Mouse (Mus musculus): ENCODE data around the gene Galnt9. TPM values are rescaled to one million over a fixed set of nuclear protein-coding genes. Genes with fewer than 3 reads are reported as not detected.

The Galnt9 gene
- polyA plus RNA-seq, 1 experiment from 2014 or later = 3.6 TPM

GRCm38 (mm10) chr5:110541456-110541855, 2.7 kb upstream of the Galnt9 start:
- no peak for ATAC-seq (ENCODE audit: low FRiP score)
- no peak overlapping the region for H3K4me2 ChIP-seq
- no peaks in the 10 kb centered on the region for H3K9me3 ChIP-seq
- H3K4me3 ChIP-seq (replicated peaks) = no peak overlapping the region
- H3K27me3 ChIP-seq = peaks cover 49% of the 10 kb centered on the region
- 81% methylated on average over 6 of the region's 6 CpGs for WGBS
- peaks cover 12% of the 10 kb centered on the region for H3K4me1 ChIP-seq
- no peak overlapping the region for H3K27ac ChIP-seq
- H3K9ac ChIP-seq = no peak overlapping the region
- no peaks in the 10 kb centered on the region for H3K36me3 ChIP-seq (replicated peaks)

- Histone ChIP-seq H3K27ac (no peak overlapping the region), H3K4me2 (peak overlapping the region; percentile 62), H3K27me3 (peaks cover 69% of the 10 kb centered on the region), H3K4me1 (peaks cover 12% of the 10 kb centered on the region), H3K36me3 (replicated peaks) (no peaks in the 10 kb centered on the region), H3K4me3 (replicated peaks) (peak overlapping the region; percentile 46), H3K9ac (peak overlapping the region; percentile 49; the same call in 1 of the 2 replicates), H3K9me3 (no peaks in the 10 kb centered on the region)
- peak; percentile 23; the same call in 1 of the 2 replicates for ATAC-seq (ENCODE audit: low FRiP score)
- WGBS = 2% methylated on average over 24 of the region's 24 CpGs
These were observed 525 bp downstream of the Galnt9 start for GRCm38 (mm10) chr5:110544691-110545069.

- Histone ChIP-seq H3K9me3 (no peaks in the 10 kb centered on the region), H3K27ac (no peak overlapping the region), H3K4me3 (replicated peaks) (peak overlapping the region; percentile 46), H3K9ac (no peak overlapping the region), H3K4me2 (peak overlapping the region; percentile 62; the same call in 1 of the 2 replicates), H3K36me3 (replicated peaks) (no peaks in the 10 kb centered on the region), H3K27me3 (peaks cover 69% of the 10 kb centered on the region), H3K4me1 (peaks cover 12% of the 10 kb centered on the region)
- WGBS = 77% methylated on average over 7 of the region's 7 CpGs
- no peak for ATAC-seq (ENCODE audit: low FRiP score)
These were observed 1.2 kb downstream of the Galnt9 start for GRCm38 (mm10) chr5:110545311-110545710.

DNA sequence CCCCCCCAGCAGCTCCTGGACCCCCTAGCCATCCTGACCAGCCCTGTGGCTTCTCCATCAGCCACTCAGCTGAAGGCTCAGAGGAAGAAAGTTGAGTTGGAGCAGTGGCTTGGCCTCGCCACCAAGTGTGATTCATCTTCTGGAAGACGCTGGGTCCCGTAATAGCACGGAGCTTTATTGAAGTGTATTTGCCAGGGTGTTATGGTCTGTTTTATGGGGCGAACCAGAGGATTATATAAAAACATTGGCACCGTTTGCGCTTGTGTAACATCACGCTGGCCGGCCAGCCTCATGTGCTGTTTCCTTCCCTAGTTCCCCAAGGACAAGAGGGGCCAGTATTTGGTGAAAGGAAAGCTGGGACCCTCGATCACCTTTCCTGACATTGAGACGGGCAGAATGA, 2.0 kb downstream of the Galnt9 start:
- Histone ChIP-seq H3K9me3 (no peaks in the 10 kb centered on the region), H3K9ac (no peak overlapping the region), H3K27ac (no peak overlapping the region), H3K27me3 (peaks cover 68% of the 10 kb centered on the region), H3K4me2 (no peak overlapping the region), H3K4me1 (peaks cover 12% of the 10 kb centered on the region), H3K4me3 (replicated peaks) (no peak overlapping the region), H3K36me3 (replicated peaks) (no peaks in the 10 kb centered on the region)
- ATAC-seq (ENCODE audit: low FRiP score) = no peak
- 89% methylated on average over 11 of the region's 11 CpGs for WGBS

GRCm38 (mm10) chr5:110546726-110547406, 2.7 kb downstream of the Galnt9 start:
- no peak overlapping the region for H3K4me2 ChIP-seq

GRCm38 (mm10) chr5:110548446-110548845, 4.3 kb downstream of the Galnt9 start:
- H3K4me1 ChIP-seq = peaks cover 12% of the 10 kb centered on the region
- H3K9ac ChIP-seq = no peak overlapping the region
- H3K9me3 ChIP-seq = no peaks in the 10 kb centered on the region
- 52% methylated on average over 7 of the region's 7 CpGs for WGBS
- no peak overlapping the region for H3K27ac ChIP-seq
- no peak for ATAC-seq (ENCODE audit: low FRiP score)
- H3K4me3 ChIP-seq (replicated peaks) = no peak overlapping the region
- H3K36me3 ChIP-seq (replicated peaks) = no peaks in the 10 kb centered on the region
- H3K27me3 ChIP-seq = peaks cover 50% of the 10 kb centered on the region
- no peak overlapping the region for H3K4me2 ChIP-seq

More at GRCm38 (mm10) chr5:110546726-110547406, 2.7 kb downstream of the Galnt9 start:
- H3K4me3 ChIP-seq (replicated peaks) = no peak overlapping the region
- H3K27me3 ChIP-seq = peaks cover 63% of the 10 kb centered on the region
- peaks cover 12% of the 10 kb centered on the region for H3K4me1 ChIP-seq
- WGBS = 86% methylated on average over 5 of the region's 5 CpGs
- no peak for ATAC-seq (ENCODE audit: low FRiP score)
- no peaks in the 10 kb centered on the region for H3K9me3 ChIP-seq
- no peak overlapping the region for H3K27ac ChIP-seq
- H3K36me3 ChIP-seq (replicated peaks) = no peaks in the 10 kb centered on the region
- no peak overlapping the region for H3K9ac ChIP-seq

DNA sequence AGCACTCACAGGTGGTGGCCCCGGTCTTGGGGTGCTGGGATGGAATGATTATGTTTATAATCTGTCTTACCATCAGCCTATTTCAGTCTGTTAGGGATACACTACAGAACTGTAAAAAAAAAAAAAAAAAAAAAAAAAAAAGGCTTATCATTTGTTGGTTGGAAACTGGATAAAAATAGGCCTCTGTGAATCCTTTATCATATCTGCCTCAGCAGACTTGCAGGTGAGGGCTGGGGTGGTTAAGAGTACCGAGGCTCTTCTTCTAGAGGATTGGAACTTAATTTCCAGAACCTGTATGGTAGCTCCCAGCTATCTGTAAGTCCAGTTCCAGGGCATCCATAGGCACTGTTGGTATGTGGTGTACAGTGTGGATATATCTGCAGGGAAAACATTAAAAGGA, 6.0 kb downstream of the Galnt9 start:
- H3K9ac ChIP-seq = no peak overlapping the region
- no peak for ATAC-seq (ENCODE audit: low FRiP score)
- WGBS = 69% methylated on average over 2 of the region's 2 CpGs
- H3K4me1 ChIP-seq = no peaks in the 10 kb centered on the region; the same call in 1 of the 2 replicates
- H3K36me3 ChIP-seq (replicated peaks) = no peaks in the 10 kb centered on the region
- no peaks in the 10 kb centered on the region for H3K9me3 ChIP-seq
- H3K27ac ChIP-seq = no peak overlapping the region
- no peak overlapping the region for H3K4me2 ChIP-seq
- no peak overlapping the region for H3K4me3 ChIP-seq (replicated peaks)
- peaks cover 32% of the 10 kb centered on the region for H3K27me3 ChIP-seq

- no peak overlapping the region for H3K9ac ChIP-seq
- H3K27ac ChIP-seq = no peak overlapping the region
- 27% methylated on average over 4 of the region's 4 CpGs for WGBS
- no peaks in the 10 kb centered on the region; the same call in 1 of the 2 replicates for H3K4me1 ChIP-seq
- H3K9me3 ChIP-seq = no peaks in the 10 kb centered on the region
- no peak for ATAC-seq (ENCODE audit: low FRiP score)
- H3K4me2 ChIP-seq = no peak overlapping the region
- peaks cover 26% of the 10 kb centered on the region for H3K27me3 ChIP-seq
- no peak overlapping the region for H3K4me3 ChIP-seq (replicated peaks)
- H3K36me3 ChIP-seq (replicated peaks) = no peaks in the 10 kb centered on the region
These were observed 6.7 kb downstream of the Galnt9 start for GRCm38 (mm10) chr5:110550841-110551240.

GRCm38 (mm10) chr5:110552005-110552404, 7.8 kb downstream of the Galnt9 start:
- no peak overlapping the region for H3K4me3 ChIP-seq (replicated peaks)
- H3K27ac ChIP-seq = no peak overlapping the region
- no peak overlapping the region for H3K9ac ChIP-seq
- no peak overlapping the region for H3K4me2 ChIP-seq
- no peaks in the 10 kb centered on the region; the same call in 1 of the 2 replicates for H3K4me1 ChIP-seq
- H3K9me3 ChIP-seq = no peaks in the 10 kb centered on the region
- no peaks in the 10 kb centered on the region for H3K36me3 ChIP-seq (replicated peaks)
- H3K27me3 ChIP-seq = peaks cover 14% of the 10 kb centered on the region
- 74% methylated on average over 3 of the region's 3 CpGs for WGBS
- no peak for ATAC-seq (ENCODE audit: low FRiP score)

- no peak overlapping the region for H3K27ac ChIP-seq
- H3K4me2 ChIP-seq = no peak overlapping the region
- no peak overlapping the region for H3K9ac ChIP-seq
- H3K36me3 ChIP-seq (replicated peaks) = no peaks in the 10 kb centered on the region
- H3K27me3 ChIP-seq = 0 out of 2 replicates have a peak, but pooled peaks cover 2% of the 10 kb centered on the region
- ATAC-seq (ENCODE audit: low FRiP score) = peak; percentile 46; the same call in 1 of the 2 replicates
- 74% methylated on average over 4 of the region's 4 CpGs for WGBS
- no peak overlapping the region for H3K4me3 ChIP-seq (replicated peaks)
- H3K9me3 ChIP-seq = no peaks in the 10 kb centered on the region
- H3K4me1 ChIP-seq = no peaks in the 10 kb centered on the region
These were observed 9.2 kb downstream of the Galnt9 start for GRCm38 (mm10) chr5:110553315-110553714.

GRCm38 (mm10) chr5:110555198-110555597, 11.0 kb downstream of the Galnt9 start:
- 56% methylated on average over 2 of the region's 2 CpGs for WGBS

GRCm38 (mm10) chr5:110558368-110558767, 14.2 kb downstream of the Galnt9 start:
- Histone ChIP-seq H3K9me3 (no peaks in the 10 kb centered on the region), H3K27me3 (no peaks in the 10 kb centered on the region), H3K36me3 (replicated peaks) (no peaks in the 10 kb centered on the region), H3K4me3 (replicated peaks) (no peak overlapping the region), H3K9ac (no peak overlapping the region), H3K27ac (no peak overlapping the region), H3K4me1 (no peaks in the 10 kb centered on the region), H3K4me2 (no peak overlapping the region)
- 16% methylated on average over 8 of the region's 8 CpGs for WGBS
- ATAC-seq (ENCODE audit: low FRiP score) = no peak

More at GRCm38 (mm10) chr5:110555198-110555597, 11.0 kb downstream of the Galnt9 start:
- no peaks in the 10 kb centered on the region for H3K36me3 ChIP-seq (replicated peaks)
- H3K9ac ChIP-seq = no peak overlapping the region
- H3K4me1 ChIP-seq = no peaks in the 10 kb centered on the region
- no peak for ATAC-seq (ENCODE audit: low FRiP score)
- no peaks in the 10 kb centered on the region for H3K27me3 ChIP-seq
- no peak overlapping the region for H3K27ac ChIP-seq
- no peak overlapping the region for H3K4me3 ChIP-seq (replicated peaks)
- no peak overlapping the region for H3K4me2 ChIP-seq
- no peaks in the 10 kb centered on the region for H3K9me3 ChIP-seq

DNA sequence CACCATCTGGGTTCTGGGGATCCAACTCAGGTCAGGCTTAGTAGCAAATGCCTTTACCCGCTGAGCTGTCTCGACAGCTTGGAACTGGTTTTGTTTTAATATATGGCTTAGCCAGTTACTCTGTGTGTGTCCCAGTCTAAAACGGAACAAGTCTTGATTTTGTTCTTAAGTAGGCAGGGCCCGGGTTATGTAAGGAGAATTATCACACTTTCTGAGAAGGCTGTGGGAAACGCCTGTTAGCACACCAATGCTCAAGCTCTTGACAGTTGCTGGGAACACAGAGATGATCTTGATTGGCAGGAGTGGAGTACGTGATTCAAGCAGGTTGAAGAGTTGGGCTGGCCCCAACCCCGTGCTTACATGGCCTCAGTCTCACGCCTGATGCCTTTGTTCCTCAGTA, 15.5 kb downstream of the Galnt9 start:
- no peaks in the 10 kb centered on the region for H3K4me1 ChIP-seq
- H3K27me3 ChIP-seq = no peaks in the 10 kb centered on the region
- H3K4me3 ChIP-seq (replicated peaks) = no peak overlapping the region
- ATAC-seq (ENCODE audit: low FRiP score) = no peak
- no peak overlapping the region for H3K27ac ChIP-seq
- WGBS = 90% methylated on average over 8 of the region's 8 CpGs
- H3K4me2 ChIP-seq = no peak overlapping the region
- H3K36me3 ChIP-seq (replicated peaks) = no peaks in the 10 kb centered on the region
- no peak overlapping the region for H3K9ac ChIP-seq
- no peaks in the 10 kb centered on the region for H3K9me3 ChIP-seq

Data from forebrain, embryonic 12.5 days (tissue).